Mouse (Mus musculus) adrenal gland, postnatal 10 days (tissue): ENCODE measurements around the gene Ankrd11. TPM values are rescaled to one million over a fixed set of nuclear protein-coding genes. Genes with fewer than 3 reads are reported as not detected.
A peak's percentile ranks its signal among the peaks of the same experiment; 100 is the strongest.

Experiments used
- DNase-seq: peaks from one replicate; pipeline ENCODE4 v3.0.0; 2021; ENCODE audit warnings: mixed read lengths
- total RNA-seq, 2 experiments: library from RNA; stranded (reverse); gene quantifications; 2 replicates each; pipeline ENCODE4 v1.2.3; 2021

Gene Ankrd11
- total RNA-seq, 2 experiments from 2014 or later: 73.9 to 103 TPM

DNA sequence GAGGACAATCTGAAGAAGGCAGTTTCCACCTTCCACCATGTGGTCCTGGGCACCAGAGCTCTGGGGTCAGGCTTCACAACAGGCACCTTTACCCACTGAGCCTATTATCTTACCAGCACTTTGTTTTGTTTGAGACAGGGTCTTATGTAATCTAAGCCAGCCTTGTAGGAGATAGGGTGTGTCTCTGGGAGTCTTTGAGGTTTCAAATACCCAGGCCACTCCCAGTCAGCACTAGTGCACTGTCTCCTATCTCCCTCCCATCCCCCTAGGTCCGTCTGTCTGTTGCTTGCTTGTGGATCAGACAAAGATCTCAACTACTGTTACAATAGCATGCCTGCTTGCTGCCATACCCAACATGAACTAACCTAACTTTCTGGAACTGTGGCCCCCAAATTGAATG, 81.1 kb downstream of the Ankrd11 start:
- DNase-seq: no peak

DNA sequence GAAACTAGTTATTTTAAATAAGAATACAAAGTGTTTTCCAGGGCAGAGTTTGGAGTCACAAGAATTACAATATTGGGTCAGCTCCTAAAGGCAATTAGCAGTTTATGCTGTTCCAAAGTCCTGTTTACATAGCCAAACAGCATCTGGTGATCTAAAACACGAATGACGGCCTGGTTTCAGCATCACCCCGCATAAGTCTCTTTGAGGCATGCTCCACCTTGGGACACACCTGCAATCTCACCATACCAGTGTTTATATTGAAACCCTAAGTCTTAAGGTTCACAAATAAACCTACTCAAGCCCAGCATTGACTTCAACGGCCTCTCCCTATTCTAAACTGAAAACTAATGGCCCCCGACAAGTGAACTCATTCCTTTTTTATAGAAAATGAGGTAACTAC, 81.8 kb downstream of the Ankrd11 start:
- no peak for DNase-seq

DNA sequence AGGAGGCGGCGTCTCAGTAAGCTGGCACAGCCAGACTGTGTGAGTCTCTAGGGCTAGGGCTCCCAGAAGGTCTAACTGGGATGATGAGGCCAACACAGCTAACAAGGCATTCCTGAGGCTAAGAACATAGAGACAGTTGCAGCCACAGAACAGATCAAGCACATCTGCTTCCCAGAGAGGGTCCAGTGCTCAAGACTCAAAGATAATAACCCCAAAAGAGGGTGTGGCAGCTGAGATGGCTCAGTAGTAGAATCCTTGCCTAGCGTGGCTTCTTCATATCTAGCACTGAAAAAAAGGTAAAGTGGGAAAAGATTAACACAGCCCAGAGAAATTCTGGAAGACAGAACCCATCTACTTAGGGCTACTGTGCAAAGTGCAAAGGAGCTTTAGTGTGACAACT, 86.1 kb downstream of the Ankrd11 start:
- peak; percentile 31 for DNase-seq

DNA sequence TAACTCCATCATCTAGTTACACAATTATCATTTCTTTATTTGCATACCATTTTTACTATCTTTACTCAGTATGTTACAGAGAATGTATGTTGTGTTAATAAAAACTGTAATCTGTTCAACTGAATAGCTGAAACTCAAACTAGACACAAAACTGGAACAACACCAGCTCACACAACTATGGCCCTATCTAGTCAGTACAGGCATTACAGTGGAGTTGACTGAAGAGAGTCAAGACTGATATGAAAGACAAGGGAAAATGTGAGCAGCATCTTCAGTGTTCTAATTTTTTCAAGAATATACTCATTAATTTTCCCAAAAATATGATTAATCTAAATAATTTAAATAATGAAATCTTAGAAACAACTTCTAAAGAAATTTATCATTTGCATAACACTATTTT, 86.9 kb downstream of the Ankrd11 start:
- no peak for DNase-seq

DNA sequence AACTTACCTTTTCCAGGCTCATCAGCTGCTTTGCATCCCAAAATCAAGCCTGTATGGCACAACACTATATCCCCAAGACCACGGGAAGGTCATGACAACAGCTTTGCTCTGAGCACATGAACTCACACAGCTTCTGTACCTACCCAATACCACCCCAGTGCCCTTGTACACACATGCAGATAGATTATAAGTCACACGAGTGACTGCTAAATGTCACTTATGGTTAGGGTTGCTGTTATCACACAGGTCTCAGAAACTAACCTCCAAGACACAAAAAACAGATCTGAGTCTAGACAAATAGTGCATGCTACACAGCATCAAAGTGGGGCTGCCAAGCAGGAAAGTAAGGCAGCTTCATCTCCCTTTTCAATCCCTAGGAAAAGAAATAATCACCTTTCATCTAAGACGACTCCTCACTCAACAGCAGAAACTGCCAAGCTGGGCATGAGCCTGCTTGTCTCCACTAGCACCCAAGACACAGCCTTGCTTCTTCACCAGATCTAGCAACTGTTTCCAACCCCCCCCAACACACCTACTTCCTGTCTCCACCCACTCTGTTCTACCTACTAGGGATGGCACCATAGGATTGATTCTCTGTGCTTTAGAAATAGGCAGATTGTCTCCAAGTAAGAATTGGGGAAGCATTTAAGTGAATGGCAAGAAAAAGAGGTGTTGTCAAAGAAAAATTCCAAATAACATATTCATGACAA, 87.8 kb downstream of the Ankrd11 start:
- DNase-seq: no peak

DNA sequence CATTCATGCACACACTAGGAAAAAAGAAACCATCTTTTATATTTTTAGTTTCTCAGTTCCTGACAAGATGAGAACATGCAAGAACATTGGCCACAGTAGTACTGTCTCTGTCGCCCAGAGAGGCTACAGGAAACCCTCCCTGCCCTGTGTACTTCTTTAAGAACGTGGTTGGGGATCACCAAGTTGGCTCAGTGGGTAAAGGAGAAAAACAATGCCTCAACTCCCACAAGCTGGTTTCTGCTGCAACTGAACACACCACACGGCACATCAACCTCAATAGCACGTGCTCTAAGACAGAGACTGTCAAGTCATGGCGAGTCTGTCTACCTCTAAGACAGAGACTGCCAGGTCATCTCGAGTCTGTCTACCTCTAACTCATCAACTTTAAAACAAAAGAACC, 89.0 kb downstream of the Ankrd11 start:
- no peak for DNase-seq

DNA sequence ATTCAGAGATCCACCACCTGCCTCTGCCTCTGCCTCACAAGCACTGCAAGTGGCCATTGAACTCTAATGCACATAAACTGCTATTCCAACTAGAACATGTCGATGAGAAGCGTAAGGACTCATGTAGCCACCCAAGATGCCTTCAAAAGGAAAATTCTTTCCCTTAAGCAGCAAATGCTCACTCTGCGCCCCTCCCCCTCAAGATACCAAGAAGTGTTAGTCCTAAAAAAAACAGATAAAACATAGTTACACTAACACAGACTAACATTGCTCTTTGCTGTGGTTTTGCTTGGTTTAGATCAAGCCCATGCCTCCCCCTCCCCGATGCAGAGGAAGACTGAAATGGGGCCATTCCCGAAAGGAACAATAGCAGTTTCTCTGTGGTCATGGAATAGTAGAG, 90.6 kb downstream of the Ankrd11 start:
- DNase-seq: no peak

DNA sequence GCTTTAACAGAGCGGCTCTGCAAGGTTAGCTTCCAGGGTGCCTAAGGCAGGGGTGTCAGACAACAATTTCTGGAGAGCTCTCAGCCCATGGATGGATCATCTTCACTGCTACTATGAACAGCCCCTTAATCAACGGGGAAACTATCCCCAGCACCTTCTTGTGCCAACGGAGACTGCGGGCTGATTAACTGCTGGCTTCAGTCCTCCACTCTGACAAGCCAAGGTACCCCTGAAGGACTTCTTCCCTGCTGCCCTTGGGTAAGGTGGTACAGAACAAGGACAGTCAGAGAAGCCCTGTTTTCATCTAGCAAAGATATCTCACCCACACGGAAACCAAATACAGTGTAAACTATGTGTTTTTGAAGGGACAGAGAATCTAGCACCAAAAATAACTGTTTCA, 92.4 kb downstream of the Ankrd11 start:
- peak; percentile 49 for DNase-seq

DNA sequence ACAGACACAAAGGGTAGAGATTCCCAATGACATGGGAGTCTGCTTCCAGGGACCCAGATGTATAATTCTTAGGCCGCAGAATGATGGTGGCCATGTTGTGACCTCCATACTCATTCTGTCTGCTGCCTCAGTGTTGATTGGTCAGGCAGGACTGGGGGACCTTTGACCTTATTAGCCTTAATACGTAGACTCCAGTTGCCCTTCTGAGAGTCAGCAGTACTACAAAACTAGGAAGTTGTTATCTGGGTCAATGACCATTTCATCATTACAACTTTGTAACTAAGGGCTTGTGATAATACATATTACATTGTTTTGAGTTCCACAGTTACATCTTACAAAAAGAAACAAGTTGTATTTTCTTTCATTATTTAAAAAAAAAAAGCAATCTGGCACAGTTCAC, 96.3 kb downstream of the Ankrd11 start:
- DNase-seq: no peak

DNA sequence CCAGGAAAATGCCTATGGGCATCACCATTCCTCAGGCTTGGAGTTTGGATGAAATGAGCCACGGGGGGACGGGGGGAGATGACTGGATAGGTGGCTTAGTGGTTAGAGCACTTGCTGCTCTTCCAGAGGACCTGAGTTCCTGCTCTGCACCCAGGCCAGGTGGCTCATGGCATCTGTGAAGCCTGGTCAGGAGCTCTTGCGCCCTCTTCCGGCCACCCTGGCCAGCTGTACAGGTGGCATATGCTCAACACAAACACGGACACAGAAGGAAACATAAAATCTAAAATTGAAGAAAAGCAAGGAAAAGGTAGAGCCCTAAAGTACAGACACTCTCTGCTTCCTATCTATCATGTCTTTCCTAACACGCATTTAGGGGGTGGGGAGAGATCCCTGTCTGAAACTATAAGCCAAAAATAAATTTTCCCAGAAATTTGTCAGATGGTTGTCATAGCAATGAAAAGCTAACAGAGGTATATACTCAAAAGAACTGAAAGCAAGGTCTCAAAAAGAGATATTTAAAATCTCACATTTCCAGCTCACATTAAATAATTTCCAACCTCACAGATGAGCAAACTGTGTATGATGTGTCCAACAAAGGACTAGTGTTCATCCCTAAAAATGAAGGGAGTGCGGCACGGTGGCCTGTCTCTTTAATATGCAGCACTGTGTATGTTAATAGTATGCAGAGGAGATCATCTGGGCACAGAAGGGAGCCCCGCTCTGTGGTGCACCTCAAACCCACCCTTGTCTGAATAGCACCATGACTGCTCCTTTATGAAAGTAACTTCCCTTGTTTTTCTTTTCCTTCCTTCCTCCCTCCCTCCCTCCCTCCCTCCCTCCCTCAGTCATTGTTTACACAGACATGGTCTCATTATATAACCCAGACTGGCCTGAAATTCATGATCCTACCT, 99.0 kb downstream of the Ankrd11 start:
- no peak for DNase-seq

DNA sequence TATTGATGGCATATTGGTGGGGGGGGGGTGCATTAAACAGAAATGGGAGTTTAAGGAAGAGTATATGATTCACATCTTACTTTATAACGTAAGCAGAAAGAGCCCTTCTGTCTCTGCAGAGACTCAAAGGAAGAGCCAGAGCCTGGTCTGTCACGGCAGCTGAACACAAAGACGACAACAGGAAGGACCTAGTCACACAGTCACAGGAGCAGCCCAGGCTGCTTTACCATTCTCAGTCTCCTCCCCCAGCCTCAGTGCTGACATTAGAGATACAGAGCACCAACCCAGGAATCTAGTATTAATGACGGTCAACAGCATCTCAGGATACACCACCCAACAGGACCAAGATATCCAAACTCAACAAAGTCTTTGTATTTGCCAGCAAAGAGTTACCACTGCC, 103.5 kb downstream of the Ankrd11 start:
- no peak for DNase-seq

DNA sequence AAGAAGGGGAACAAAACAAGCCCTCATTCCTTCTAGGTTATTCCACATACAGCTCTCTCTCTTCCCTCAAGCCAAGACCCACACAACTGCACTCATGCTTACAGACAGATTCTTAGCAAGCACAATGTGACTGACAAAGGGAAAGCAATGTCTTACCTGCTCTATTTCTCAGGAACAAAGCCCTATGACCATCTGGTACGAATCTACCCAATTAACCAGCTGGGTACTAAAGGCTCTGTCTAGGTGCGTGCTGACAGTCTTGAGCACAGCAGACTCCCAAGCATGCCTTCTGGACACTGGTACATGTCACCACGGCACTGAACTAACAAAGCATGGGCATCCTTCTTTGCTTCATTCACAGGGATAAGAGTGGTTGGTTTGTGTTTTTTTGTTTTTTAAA, 103.9 kb downstream of the Ankrd11 start:
- no peak for DNase-seq

DNA sequence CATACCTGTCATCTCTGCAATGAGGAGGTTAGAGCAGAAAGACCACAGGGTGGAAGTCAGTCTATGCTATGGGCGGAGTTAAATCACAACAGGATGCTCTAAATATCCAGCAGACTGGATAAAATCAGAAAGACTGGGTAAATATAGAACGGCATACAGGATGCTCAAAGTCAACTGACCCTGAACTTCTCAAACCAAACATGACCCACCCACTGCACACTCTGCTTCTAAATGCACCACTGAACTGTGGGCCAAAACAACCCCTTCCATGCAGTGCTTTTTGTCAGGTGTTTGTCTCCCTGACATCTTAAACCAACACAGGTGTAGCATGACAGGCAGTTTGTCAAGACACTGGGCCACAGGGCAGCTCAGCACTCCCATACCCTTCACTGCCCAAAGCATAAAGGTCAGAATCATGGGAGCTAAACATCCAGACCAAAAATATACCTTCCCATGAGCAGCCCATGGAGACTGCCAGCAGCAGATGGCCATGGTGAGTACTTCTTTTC, 104.5 kb downstream of the Ankrd11 start:
- no peak for DNase-seq

DNA sequence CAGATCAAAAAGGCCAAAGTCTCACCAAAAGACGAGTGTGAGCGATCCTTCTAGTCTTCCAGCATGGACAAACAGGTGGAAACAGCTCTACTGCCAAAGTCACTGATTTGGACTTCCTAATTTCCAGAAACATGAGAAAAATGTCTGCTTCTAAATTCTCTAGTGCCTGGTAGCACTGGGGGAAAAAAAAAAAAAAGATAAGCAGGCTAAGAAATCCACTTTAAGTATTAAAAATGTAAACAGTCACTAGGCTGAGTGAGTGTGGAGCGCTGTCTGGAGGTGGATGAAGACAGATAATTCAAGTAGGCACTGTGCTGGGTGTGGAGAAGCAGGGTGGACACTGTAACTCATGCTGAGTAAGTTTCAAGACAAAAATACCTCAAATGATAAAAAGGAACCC, 106.2 kb downstream of the Ankrd11 start:
- DNase-seq: no peak

DNA sequence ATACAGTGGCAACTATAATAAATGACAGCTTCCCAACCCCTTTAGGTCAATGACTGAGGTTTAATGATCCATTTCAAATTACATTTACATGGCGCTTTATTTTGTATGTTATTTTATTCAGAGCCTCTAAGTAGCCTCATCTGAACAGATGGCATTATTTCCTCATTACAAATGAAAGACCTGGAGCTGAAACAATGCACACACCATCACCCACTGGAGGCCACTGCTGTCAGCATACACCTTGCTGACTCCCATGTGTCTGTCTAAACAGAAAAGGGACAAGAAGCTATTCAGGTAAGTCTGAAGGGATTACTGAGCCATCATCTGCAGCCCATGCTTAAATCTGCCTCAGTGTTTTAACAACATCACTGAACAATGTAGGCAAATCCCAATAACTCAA, 107.0 kb downstream of the Ankrd11 start:
- DNase-seq: no peak

DNA sequence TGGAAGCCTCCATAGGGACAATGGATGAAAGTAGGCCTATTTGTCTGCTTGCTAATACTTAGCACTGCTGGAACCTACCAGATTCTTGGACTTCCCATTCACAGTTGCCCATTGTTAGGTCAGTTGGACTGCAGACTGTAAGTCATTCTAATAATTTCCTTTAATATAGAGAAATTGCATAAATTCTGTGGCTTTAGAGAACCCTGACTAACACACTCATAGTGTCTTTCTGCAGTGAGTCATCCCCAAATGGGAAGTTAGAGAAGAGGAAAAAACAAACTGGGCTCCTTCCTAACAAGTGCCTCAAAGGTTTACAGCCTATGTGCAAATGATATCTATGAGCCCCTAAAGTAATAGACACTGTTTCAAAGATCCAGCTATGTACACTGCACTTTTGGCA, 108.1 kb downstream of the Ankrd11 start:
- DNase-seq: no peak

DNA sequence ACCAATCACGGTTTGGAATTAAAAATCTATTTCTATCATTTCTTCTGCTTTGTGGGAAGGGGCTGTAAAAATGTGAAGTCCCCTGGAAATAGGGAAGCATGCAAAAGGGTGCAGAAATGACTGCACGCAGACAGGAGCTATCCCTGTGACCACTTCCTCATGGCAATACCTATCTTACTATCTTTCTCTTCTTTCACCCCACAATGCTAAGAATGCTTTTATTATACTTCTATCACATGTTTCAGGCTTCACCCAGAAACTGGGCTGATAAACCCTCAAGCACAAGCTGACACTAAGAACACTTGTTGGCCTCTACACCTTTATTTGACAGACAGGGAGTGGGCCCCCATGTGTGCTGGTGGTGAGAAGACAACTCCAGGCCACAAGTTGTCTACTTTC, 109.5 kb downstream of the Ankrd11 start:
- no peak for DNase-seq

DNA sequence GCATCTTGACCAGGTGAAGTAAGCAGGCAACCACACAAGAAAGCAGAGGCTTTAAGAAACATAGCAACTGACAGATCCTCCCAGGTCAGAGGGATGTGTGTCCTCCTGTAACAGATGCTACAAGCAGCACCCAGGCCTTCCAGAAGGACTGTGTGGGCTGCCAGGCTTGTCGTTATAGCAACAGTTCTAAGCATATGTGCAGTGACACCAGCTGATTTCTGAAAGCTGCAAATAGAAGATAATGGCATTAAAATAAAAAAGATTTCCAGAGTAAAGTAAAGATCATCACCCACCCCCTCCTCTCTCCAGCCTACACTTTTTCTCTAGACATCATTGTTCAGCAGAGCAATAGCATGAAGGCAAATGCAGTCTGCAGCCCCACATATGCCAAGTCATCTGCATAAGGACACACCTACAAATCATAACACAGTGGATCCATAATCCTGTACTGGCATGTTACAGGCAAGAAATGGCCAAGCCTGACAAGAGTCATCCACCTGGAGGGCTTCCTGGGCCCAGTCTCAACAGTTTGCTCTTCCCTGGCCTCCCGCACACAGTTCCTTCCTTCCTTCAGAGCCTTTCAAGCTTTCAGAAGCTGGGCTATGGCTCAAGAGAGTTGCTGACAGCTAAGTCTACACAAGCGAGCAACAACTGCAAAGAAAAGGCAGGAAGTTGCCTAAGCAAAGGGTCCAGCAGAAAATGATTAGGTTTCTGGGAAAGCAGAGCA, 110.1 kb downstream of the Ankrd11 start:
- no peak for DNase-seq

DNA sequence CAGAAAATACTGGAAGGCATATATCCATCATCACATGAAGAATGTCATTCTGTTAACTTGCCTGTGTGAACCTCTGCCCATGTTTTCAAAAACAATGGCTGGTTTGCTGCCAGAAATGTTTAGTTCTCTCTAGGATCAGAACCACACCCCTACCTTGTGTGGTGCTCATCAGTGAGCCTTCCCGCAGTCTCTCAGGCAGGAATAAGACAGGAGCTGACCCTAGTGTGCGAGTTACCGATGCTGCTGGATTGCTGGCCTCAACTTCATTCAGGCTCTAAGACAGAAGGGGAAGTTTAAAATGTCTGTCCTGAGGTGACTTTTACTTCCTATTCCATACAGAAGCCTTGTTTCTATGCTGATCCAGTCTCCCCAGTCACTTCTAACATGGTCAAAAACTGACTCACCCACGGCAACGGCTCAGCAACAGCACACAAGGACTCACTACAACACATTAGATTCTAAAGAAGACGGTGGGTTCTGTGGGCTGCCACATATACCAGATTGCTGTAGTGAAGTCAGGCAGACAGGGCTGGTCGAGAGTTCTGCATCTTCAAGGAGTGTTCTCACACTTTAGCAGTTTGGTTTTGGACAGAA, 113.3 kb downstream of the Ankrd11 start:
- DNase-seq: no peak

DNA sequence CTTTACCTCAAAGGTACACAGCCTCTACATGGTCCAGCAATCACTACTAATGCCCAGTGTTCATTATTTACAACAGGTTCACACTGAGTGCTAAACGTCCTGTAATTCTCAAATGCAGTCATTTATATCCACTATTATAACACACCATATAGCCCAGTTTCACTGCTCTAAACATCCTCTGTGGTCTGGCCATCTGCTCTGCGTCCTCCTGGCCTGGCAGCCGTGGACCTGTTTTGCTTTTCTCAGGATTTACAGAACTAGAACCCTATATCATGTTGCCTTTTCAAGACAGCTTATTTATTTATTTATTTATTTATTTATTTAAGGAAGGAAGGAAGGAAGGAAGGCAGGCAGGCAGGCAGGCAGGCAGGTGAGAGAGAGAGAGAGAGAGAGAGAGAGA, 114.2 kb downstream of the Ankrd11 start:
- DNase-seq: no peak

DNA sequence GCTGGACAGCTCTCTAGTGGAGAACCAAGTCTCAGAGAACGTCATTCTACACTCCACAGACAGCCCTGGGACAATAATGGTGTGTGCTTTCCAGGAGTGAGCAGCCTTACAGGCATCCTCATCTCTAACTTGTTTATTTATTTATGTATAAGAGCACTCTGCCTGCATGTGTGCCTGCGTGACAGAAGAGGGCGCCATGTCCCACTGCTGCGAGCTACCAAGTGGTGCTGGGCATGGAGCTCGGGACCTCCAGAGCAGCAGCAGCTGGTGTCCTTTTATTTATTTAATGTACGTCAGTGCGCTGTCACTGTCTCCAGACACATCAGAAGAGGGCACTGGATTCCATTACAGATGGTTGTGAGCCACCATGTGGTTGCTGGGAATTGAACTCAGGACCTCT, 115.3 kb downstream of the Ankrd11 start:
- no peak for DNase-seq

DNA sequence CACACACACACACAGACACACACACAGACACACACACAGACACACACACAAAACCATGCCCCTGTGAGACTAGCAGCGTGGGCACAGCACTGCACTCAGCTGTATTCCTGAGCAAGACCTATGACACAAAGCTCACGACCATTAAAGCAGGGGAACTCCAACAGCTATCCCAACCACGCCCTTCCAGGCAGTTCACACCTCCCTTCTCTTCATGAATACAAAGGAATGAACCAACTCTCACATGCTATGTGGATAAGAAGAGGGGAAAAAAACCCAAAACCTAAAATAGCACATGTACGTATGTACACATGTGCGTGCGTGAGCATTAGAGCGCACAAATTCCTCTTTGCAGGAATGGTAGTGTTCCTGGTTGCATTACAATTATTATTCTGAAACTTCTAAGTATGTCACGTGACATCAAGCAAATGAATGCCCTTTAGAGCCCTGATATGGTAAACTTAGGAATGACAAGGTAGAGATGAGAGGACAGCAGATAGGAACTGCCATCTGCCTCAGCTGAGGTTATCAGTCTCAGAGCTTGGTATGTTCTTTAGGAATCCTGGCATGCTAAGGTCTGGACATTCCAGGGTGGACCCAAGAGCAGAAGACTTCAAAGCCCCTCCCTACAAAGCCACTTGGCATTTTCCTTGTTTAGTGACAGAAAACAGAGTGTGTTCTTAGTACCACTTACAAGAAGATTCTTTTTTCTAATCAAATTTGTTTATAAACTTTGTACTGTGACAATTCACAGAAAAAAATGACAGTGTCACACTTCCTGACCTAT, 115.9 kb downstream of the Ankrd11 start:
- no peak for DNase-seq
